Mouse (Mus musculus): ENCODE data around the gene Msrb2.

Gene Msrb2

GRCm38 (mm10) chr2:19371390-19372158 lies at the start of gene Msrb2:
TSS of gene Msrb2 (plus strand) at chr2:19371440.
- peak; percentile 79 for DNase-seq (ENCODE audit: low read depth, low spot score)
- no peaks in the 10 kb centered on the region for H3K36me3 ChIP-seq (ENCODE audit: control insufficient read depth, insufficient read depth, low read length, poor library complexity, severe bottlenecking)
- no peaks in the 10 kb centered on the region for H3K27me3 ChIP-seq (ENCODE audit: control insufficient read depth, insufficient read depth, low read length, poor library complexity, severe bottlenecking)

GRCm38 (mm10) chr2:19322448-19322847 lies 48.8 kb upstream of the Msrb2 start:
- DNase-seq (ENCODE audit: low read depth, low spot score) = no peak
- Histone ChIP-seq H3K36me3 (ENCODE audit: control insufficient read depth, insufficient read depth, low read length, poor library complexity, severe bottlenecking) (no peaks in the 10 kb centered on the region), H3K27me3 (ENCODE audit: control insufficient read depth, insufficient read depth, low read length, poor library complexity, severe bottlenecking) (no peaks in the 10 kb centered on the region)

- Histone ChIP-seq H3K27me3 (ENCODE audit: control insufficient read depth, insufficient read depth, low read length, poor library complexity, severe bottlenecking) (no peaks in the 10 kb centered on the region), H3K36me3 (ENCODE audit: control insufficient read depth, insufficient read depth, low read length, poor library complexity, severe bottlenecking) (no peaks in the 10 kb centered on the region)
- DNase-seq (ENCODE audit: low read depth, low spot score) = no peak
These were observed 44.9 kb upstream of the Msrb2 start for GRCm38 (mm10) chr2:19326376-19326775.

GRCm38 (mm10) chr2:19327811-19328210 lies 43.4 kb upstream of the Msrb2 start:
- no peak for DNase-seq (ENCODE audit: low read depth, low spot score)
- no peaks in the 10 kb centered on the region for H3K36me3 ChIP-seq (ENCODE audit: control insufficient read depth, insufficient read depth, low read length, poor library complexity, severe bottlenecking)
- no peaks in the 10 kb centered on the region for H3K27me3 ChIP-seq (ENCODE audit: control insufficient read depth, insufficient read depth, low read length, poor library complexity, severe bottlenecking)

- Histone ChIP-seq H3K36me3 (ENCODE audit: control insufficient read depth, insufficient read depth, low read length, poor library complexity, severe bottlenecking) (no peaks in the 10 kb centered on the region), H3K27me3 (ENCODE audit: control insufficient read depth, insufficient read depth, low read length, poor library complexity, severe bottlenecking) (no peaks in the 10 kb centered on the region)
- DNase-seq (ENCODE audit: low read depth, low spot score) = no peak
These were observed 27.2 kb upstream of the Msrb2 start for GRCm38 (mm10) chr2:19343901-19344635.

GRCm38 (mm10) chr2:19344636-19345413 lies 26.4 kb upstream of the Msrb2 start:
- DNase-seq (ENCODE audit: low read depth, low spot score) = peak; percentile 91
- Histone ChIP-seq H3K27me3 (ENCODE audit: control insufficient read depth, insufficient read depth, low read length, poor library complexity, severe bottlenecking) (no peaks in the 10 kb centered on the region), H3K36me3 (ENCODE audit: control insufficient read depth, insufficient read depth, low read length, poor library complexity, severe bottlenecking) (no peaks in the 10 kb centered on the region)

GRCm38 (mm10) chr2:19345414-19345964 lies 25.8 kb upstream of the Msrb2 start:
- H3K36me3 ChIP-seq (ENCODE audit: control insufficient read depth, insufficient read depth, low read length, poor library complexity, severe bottlenecking) = no peaks in the 10 kb centered on the region
- no peak for DNase-seq (ENCODE audit: low read depth, low spot score)
- no peaks in the 10 kb centered on the region for H3K27me3 ChIP-seq (ENCODE audit: control insufficient read depth, insufficient read depth, low read length, poor library complexity, severe bottlenecking)

GRCm38 (mm10) chr2:19348454-19348853 lies 22.8 kb upstream of the Msrb2 start:
- no peak for DNase-seq (ENCODE audit: low read depth, low spot score)
- no peaks in the 10 kb centered on the region for H3K27me3 ChIP-seq (ENCODE audit: control insufficient read depth, insufficient read depth, low read length, poor library complexity, severe bottlenecking)
- H3K36me3 ChIP-seq (ENCODE audit: control insufficient read depth, insufficient read depth, low read length, poor library complexity, severe bottlenecking) = no peaks in the 10 kb centered on the region

GRCm38 (mm10) chr2:19350167-19350566 lies 21.1 kb upstream of the Msrb2 start:
- Histone ChIP-seq H3K27me3 (ENCODE audit: control insufficient read depth, insufficient read depth, low read length, poor library complexity, severe bottlenecking) (no peaks in the 10 kb centered on the region), H3K36me3 (ENCODE audit: control insufficient read depth, insufficient read depth, low read length, poor library complexity, severe bottlenecking) (no peaks in the 10 kb centered on the region)
- no peak for DNase-seq (ENCODE audit: low read depth, low spot score)

GRCm38 (mm10) chr2:19351615-19352253 lies 19.5 kb upstream of the Msrb2 start:
- no peaks in the 10 kb centered on the region for H3K36me3 ChIP-seq (ENCODE audit: control insufficient read depth, insufficient read depth, low read length, poor library complexity, severe bottlenecking)
- DNase-seq (ENCODE audit: low read depth, low spot score) = peak; percentile 67
- no peaks in the 10 kb centered on the region for H3K27me3 ChIP-seq (ENCODE audit: control insufficient read depth, insufficient read depth, low read length, poor library complexity, severe bottlenecking)

- Histone ChIP-seq H3K27me3 (ENCODE audit: control insufficient read depth, insufficient read depth, low read length, poor library complexity, severe bottlenecking) (no peaks in the 10 kb centered on the region), H3K36me3 (ENCODE audit: control insufficient read depth, insufficient read depth, low read length, poor library complexity, severe bottlenecking) (no peaks in the 10 kb centered on the region)
- no peak for DNase-seq (ENCODE audit: low read depth, low spot score)
These were observed 18.1 kb upstream of the Msrb2 start for GRCm38 (mm10) chr2:19353158-19353557.

- no peaks in the 10 kb centered on the region for H3K27me3 ChIP-seq (ENCODE audit: control insufficient read depth, insufficient read depth, low read length, poor library complexity, severe bottlenecking)
- DNase-seq (ENCODE audit: low read depth, low spot score) = no peak
- H3K36me3 ChIP-seq (ENCODE audit: control insufficient read depth, insufficient read depth, low read length, poor library complexity, severe bottlenecking) = no peaks in the 10 kb centered on the region
These were observed 8.4 kb upstream of the Msrb2 start for GRCm38 (mm10) chr2:19362880-19363279.

GRCm38 (mm10) chr2:19366426-19366825 lies 4.8 kb upstream of the Msrb2 start:
- no peaks in the 10 kb centered on the region for H3K27me3 ChIP-seq (ENCODE audit: control insufficient read depth, insufficient read depth, low read length, poor library complexity, severe bottlenecking)
- no peak for DNase-seq (ENCODE audit: low read depth, low spot score)
- H3K36me3 ChIP-seq (ENCODE audit: control insufficient read depth, insufficient read depth, low read length, poor library complexity, severe bottlenecking) = no peaks in the 10 kb centered on the region

- no peaks in the 10 kb centered on the region for H3K36me3 ChIP-seq (ENCODE audit: control insufficient read depth, insufficient read depth, low read length, poor library complexity, severe bottlenecking)
- no peak for DNase-seq (ENCODE audit: low read depth, low spot score)
- H3K27me3 ChIP-seq (ENCODE audit: control insufficient read depth, insufficient read depth, low read length, poor library complexity, severe bottlenecking) = no peaks in the 10 kb centered on the region
These were observed 4.1 kb upstream of the Msrb2 start for GRCm38 (mm10) chr2:19367114-19367513.
